Mouse (Mus musculus) liver, postnatal 0 days (tissue): ENCODE measurements at regions not wholly inside any gene's neighbourhood (a gene's known extent, or its start where the extent isn't known, plus 50 kb on each side); places are given as distances from the start of the nearest gene placed in this dataset.

Experiments
- ATAC-seq: fragments of 200-750 bp; cut with Nextera tagmentation; 2 replicates; pipeline ENCODE4 v1.8.0; 2017; ENCODE audit warnings: mild to moderate bottlenecking, moderate library complexity
- DNase-seq: peaks from one replicate; pipeline ENCODE4 v3.0.0-alpha.2; 2016
- H3K27ac ChIP-seq: fragments of 300-500 bp; sonication (generic); 2 replicates; pipeline ENCODE4 v1.5.1; 2014; ENCODE audit warnings: antibody characterized with exemption, moderate library complexity, mild to moderate bottlenecking, low read depth
- H3K27me3 ChIP-seq: fragments of 300-500 bp; sonication (generic); 2 replicates; pipeline ENCODE4 v1.6.1; 2014; ENCODE audit warnings: low read length, control low read depth, mixed read lengths; ENCODE audit not compliant: insufficient read depth
- H3K36me3 ChIP-seq: fragments of 300-500 bp; sonication (generic); replicated peaks from 2 replicates; pipeline ENCODE4 v1.6.1; 2014; ENCODE audit warnings: mild to moderate bottlenecking, control low read depth, low read length, moderate library complexity, mixed read lengths; ENCODE audit not compliant: insufficient read depth
- H3K4me1 ChIP-seq: fragments of 300-500 bp; sonication (generic); 2 replicates; pipeline ENCODE4 v1.6.1; 2014; ENCODE audit warnings: antibody characterized with exemption, mild to moderate bottlenecking, control low read depth; ENCODE audit not compliant: insufficient read depth
- H3K4me2 ChIP-seq: fragments of 300-500 bp; sonication (generic); 2 replicates; pipeline ENCODE4 v1.6.1; 2014; ENCODE audit warnings: low read depth, mild to moderate bottlenecking, low read length, moderate library complexity, mixed read lengths
- H3K4me3 ChIP-seq: fragments of 300-500 bp; sonication (generic); 2 replicates; pipeline ENCODE4 v1.5.1; 2014; ENCODE audit warnings: low read depth, low read length
- H3K9ac ChIP-seq: fragments of 300-500 bp; sonication (generic); replicated peaks from 2 replicates; pipeline ENCODE4 v1.6.1; 2014; ENCODE audit warnings: mild to moderate bottlenecking, moderate library complexity
- H3K9me3 ChIP-seq: fragments of 300-500 bp; sonication (generic); 2 replicates; pipeline ENCODE4 v1.6.1; 2016; ENCODE audit warnings: mild to moderate bottlenecking, control low read depth, low read length, mixed read lengths
- CTCF ChIP-seq: sonication (generic); IDR thresholded peaks from 2 replicates; pipeline ENCODE4 v1.5.1; 2016; ENCODE audit warnings: antibody characterized with exemption, low read depth
- EP300 ChIP-seq: IDR thresholded peaks from 2 replicates; pipeline ENCODE4 v1.6.1; 2016; ENCODE audit warnings: antibody characterized with exemption, low read depth, mild to moderate bottlenecking
- WGBS: fragments of 180-500 bp; shearing (Covaris S2); extraction: QIAGEN DNeasy Blood & Tissue Kit; methylation state at CpG from one replicate; pipeline ENCODE4 v1.1.7; 2014; ENCODE audit not compliant: insufficient replicate concordance; 5-methylcytosine and 5-hydroxymethylcytosine counted together

- no peaks in the 10 kb centered on the region for H3K9me3 ChIP-seq
- ATAC-seq (no peak), DNase-seq (no peak)
- H3K27ac ChIP-seq: no peak overlapping the region
- no peaks in the 10 kb centered on the region for H3K36me3 ChIP-seq
- no peaks in the 10 kb centered on the region for H3K27me3 ChIP-seq
- no peak overlapping the region for H3K9ac ChIP-seq
- TF ChIP-seq EP300: no peak
- no peak for TF ChIP-seq CTCF
- H3K4me3 ChIP-seq: no peak overlapping the region
- H3K4me2 ChIP-seq: no peak overlapping the region
- no peaks in the 10 kb centered on the region for H3K4me1 ChIP-seq
- 73% methylated on average over 4 of the region's 4 CpGs for WGBS
Observed at GRCm38 (mm10) chr7:136214415-136214814, 498.3 kb upstream of the Mki67 start.

DNA sequence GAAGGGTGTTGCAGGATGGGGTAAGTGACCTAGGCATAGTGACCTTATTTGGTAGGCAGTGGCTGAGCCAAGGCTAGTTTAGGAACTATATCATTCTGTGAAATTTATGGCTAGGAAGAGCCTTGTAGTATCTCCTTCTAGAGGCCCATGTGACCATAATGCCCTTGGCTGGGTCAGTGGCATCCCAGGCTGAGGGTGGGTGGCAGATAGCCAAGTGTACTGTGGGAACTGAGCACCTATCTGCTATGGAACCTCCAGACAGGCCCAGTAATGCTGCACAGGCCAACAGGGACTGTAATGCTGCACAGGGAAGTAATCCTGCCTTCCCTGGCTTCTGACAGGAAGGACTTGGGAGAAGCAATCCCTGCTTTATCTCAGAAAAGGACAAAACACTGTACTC, 500.6 kb upstream of the Mki67 start:
- no peak overlapping the region for H3K4me3 ChIP-seq
- no peak for DNase-seq
- no peak for TF ChIP-seq EP300

GRCm38 (mm10) chr7:136219564-136220244, 503.5 kb upstream of the Mki67 start:
- Histone ChIP-seq H3K4me1 (no peaks in the 10 kb centered on the region), H3K27me3 (no peaks in the 10 kb centered on the region), H3K9ac (no peak overlapping the region), H3K4me2 (no peak overlapping the region), H3K27ac (no peak overlapping the region), H3K4me3 (no peak overlapping the region), H3K36me3 (no peaks in the 10 kb centered on the region), H3K9me3 (no peaks in the 10 kb centered on the region)
- TF ChIP-seq EP300 (no peak), CTCF (no peak)
- DNase-seq: no peak
- peak; percentile 56; the same call in 1 of the 2 replicates for ATAC-seq
- WGBS: 40% methylated on average over 14 of the region's 14 CpGs

More for the DNA sequence above, 500.6 kb upstream of the Mki67 start:
- Histone ChIP-seq H3K9me3 (no peaks in the 10 kb centered on the region), H3K36me3 (no peaks in the 10 kb centered on the region), H3K27me3 (no peaks in the 10 kb centered on the region), H3K27ac (no peak overlapping the region), H3K9ac (no peak overlapping the region), H3K4me2 (no peak overlapping the region), H3K4me1 (no peaks in the 10 kb centered on the region)
- no peak for ATAC-seq

DNA sequence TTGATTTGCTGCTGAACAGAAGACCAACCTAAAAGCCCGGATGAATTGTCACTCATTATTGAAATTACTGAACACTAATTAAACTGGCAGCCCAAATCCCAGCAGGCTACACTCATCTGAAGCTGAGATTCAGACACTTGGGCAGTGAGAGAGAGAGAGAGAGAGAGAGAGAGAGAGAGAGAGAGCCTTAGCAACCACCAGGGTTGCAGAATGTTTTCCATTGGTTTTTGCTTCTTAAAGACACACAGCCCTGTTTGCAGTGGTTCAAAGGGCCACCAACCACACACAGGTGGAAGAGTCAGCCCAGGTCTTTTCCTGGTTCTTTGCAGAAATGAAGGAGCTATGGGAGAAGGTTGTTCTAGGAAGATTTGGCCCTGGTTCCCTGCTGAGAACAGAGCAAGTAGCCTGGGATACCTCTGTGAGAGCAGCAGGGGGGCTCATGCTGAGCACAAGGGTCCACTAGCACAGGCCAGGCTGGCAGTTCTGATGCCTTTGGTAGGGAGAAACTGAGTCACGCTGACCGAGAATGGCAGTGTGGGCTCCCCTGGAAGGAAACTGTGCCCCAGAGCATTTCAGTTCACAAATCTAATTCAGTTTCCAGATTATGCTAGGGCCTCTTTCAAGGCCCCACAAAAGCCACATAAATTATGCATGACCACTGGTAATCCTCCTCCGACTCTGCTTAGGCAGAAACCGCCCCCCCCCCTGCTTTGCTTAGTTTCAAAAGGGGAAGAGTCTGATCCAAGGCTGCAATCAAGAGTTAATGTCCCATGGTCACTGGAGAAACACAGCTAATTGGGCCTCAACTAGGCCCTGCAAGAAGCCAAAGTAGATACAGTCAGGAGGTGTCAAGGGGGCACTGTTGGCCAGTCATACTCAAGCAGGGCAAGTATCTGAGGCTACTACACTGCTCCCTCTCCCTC, 504.3 kb upstream of the Mki67 start:
- no peaks in the 10 kb centered on the region for H3K9me3 ChIP-seq
- no peaks in the 10 kb centered on the region for H3K36me3 ChIP-seq
- no peaks in the 10 kb centered on the region for H3K27me3 ChIP-seq
- H3K4me1 ChIP-seq: no peaks in the 10 kb centered on the region
- no peak for TF ChIP-seq EP300
- TF ChIP-seq CTCF: no peak
- H3K27ac ChIP-seq: no peak overlapping the region
- H3K4me2 ChIP-seq: no peak overlapping the region
- 47% methylated on average over 5 of the region's 5 CpGs for WGBS
- H3K4me3 ChIP-seq: no peak overlapping the region
- H3K9ac ChIP-seq: no peak overlapping the region
- no peak for DNase-seq
- ATAC-seq: no peak

DNA sequence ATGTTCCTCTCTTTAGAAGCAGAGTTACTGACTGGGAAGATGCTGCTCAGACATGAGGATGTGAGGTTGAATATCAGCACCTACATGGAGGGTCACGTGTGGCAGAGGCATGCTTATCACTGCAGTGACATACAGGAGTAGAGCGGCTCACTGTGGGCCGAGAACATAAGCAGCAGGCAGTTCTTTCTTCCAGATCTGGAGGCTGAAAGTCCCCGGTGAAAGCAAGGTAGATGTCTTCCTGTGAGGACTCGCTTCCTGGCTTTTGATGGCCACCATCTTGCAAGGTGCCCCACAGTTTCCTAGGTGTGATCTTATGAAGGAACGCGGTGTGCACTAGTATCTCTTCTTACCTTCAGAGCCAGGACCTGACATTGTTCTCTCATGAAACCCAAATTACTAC, 505.5 kb upstream of the Mki67 start:
- Histone ChIP-seq H3K4me2 (no peak overlapping the region), H3K27ac (no peak overlapping the region), H3K9me3 (no peaks in the 10 kb centered on the region), H3K4me3 (no peak overlapping the region), H3K4me1 (no peaks in the 10 kb centered on the region), H3K9ac (no peak overlapping the region), H3K27me3 (no peaks in the 10 kb centered on the region), H3K36me3 (no peaks in the 10 kb centered on the region)
- no peak for TF ChIP-seq CTCF
- TF ChIP-seq EP300: no peak
- 70% methylated on average over 7 of the region's 7 CpGs for WGBS
- ATAC-seq (no peak), DNase-seq (no peak)

DNA sequence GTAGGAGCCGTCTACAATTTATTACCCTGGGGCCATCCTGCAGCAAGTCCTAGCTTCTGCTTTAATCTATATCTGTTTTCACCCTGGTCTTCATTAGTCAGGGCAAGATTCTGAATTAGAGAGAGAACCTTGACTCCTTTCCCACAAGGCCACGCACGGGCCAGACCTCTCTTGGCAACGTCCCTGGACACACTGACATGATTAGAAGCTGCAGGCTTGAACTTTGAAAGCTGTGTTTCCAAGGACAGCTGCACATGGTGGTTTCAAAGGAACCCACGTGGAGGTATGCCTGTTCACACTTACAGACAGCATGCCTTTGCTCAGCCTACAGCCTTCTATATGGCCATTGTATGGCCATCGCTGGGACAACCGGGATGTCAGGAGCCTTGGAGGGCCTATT, 509.9 kb upstream of the Mki67 start:
- H3K27me3 ChIP-seq: no peaks in the 10 kb centered on the region
- H3K4me2 ChIP-seq: no peak overlapping the region
- TF ChIP-seq EP300: no peak
- no peak overlapping the region for H3K9ac ChIP-seq
- no peak overlapping the region for H3K4me3 ChIP-seq
- no peaks in the 10 kb centered on the region for H3K4me1 ChIP-seq
- H3K36me3 ChIP-seq: no peaks in the 10 kb centered on the region
- 73% methylated on average over 7 of the region's 7 CpGs for WGBS
- no peak for DNase-seq
- no peak for ATAC-seq
- H3K9me3 ChIP-seq: no peaks in the 10 kb centered on the region
- no peak overlapping the region for H3K27ac ChIP-seq
